Mouse (Mus musculus) heart, adult 2 months (tissue): ENCODE measurements around the gene Cdk11b. TPM values are rescaled to one million over a fixed set of nuclear protein-coding genes. Genes with fewer than 3 reads are reported as not detected.

Source experiments
- DNase-seq, 2 experiments: peaks; one replicate each; pipeline ENCODE4 v3.0.0; 2021
- H3K27ac ChIP-seq: fragments of 200-600 bp; 2 replicates; pipeline ENCODE4 v1.8.1; 2022
- H3K27me3 ChIP-seq: fragments of 200-500 bp; 2 replicates; pipeline ENCODE4 v1.6.1; 2012; ENCODE audit warnings: mild to moderate bottlenecking, low read length, inconsistent platforms, mixed read lengths; ENCODE audit not compliant: control insufficient read depth, insufficient read depth
- H3K36me3 ChIP-seq: fragments of 200-500 bp; 2 replicates; pipeline ENCODE4 v1.6.1; 2012; ENCODE audit warnings: low read length, inconsistent platforms; ENCODE audit not compliant: control insufficient read depth, insufficient read depth
- H3K4me1 ChIP-seq: fragments of 200-500 bp; 2 replicates; pipeline ENCODE4 v1.6.1; 2011; ENCODE audit warnings: low read length; ENCODE audit not compliant: control insufficient read depth, insufficient read depth
- H3K4me3 ChIP-seq: fragments of 200-600 bp; 2 replicates; pipeline ENCODE4 v1.8.1; 2022
- H3K79me2 ChIP-seq: fragments of 200-500 bp; replicated peaks from 2 replicates; pipeline ENCODE4 v1.6.1; 2012; ENCODE audit warnings: mild to moderate bottlenecking, inconsistent platforms, low read length, moderate library complexity, mixed read lengths; ENCODE audit not compliant: control insufficient read depth, insufficient read depth
- H3K9ac ChIP-seq: fragments of 200-500 bp; 2 replicates; pipeline ENCODE4 v1.6.1; 2012; ENCODE audit warnings: low read depth, mild to moderate bottlenecking, control low read depth, inconsistent platforms, low read length, mixed read lengths
- CTCF ChIP-seq: fragments of 200-600 bp; IDR thresholded peaks from 2 replicates; pipeline ENCODE4 v1.8.1; 2022; ENCODE audit warnings: antibody characterized with exemption, mild to moderate bottlenecking, moderate library complexity
- EP300 ChIP-seq: fragments of 200-500 bp; IDR thresholded peaks from 2 replicates; pipeline ENCODE4 v1.6.1; 2011; ENCODE audit warnings: low read depth, low read length, control low read depth; ENCODE audit not compliant: insufficient read depth
- POLR2A ChIP-seq: fragments of 200-500 bp; IDR thresholded peaks from 2 replicates; pipeline ENCODE4 v1.6.1; 2011; ENCODE audit warnings: mild to moderate bottlenecking, low read depth, low read length, control low read depth; ENCODE audit not compliant: insufficient read depth
- WGBS: fragments of 180-500 bp; shearing (Covaris S2); methylation state at CpG from one replicate; pipeline ENCODE4 v1.1.7; 2018; 5-methylcytosine and 5-hydroxymethylcytosine counted together
- intact Hi-C: fragments of 180-260 bp; cut with DNase I; formaldehyde crosslinking; loops from one replicate; pipeline ENCODE4 v1.15.1; 2025
- polyA plus RNA-seq: library from polyadenylated mRNA; depleted of rRNA; stranded (reverse); fragments of >200 nt; gene quantifications from 2 replicates; pipeline ENCODE4 v1.2.3, GENCODE M21; 2012
- total RNA-seq, 2 experiments: library from RNA; stranded (reverse); gene quantifications; 2 replicates each; pipeline ENCODE4 v1.2.3; 2021

The Cdk11b gene
- total and polyA plus RNA-seq, 3 experiments, result 17.4 to 30.2 (median 29.3) TPM

DNA sequence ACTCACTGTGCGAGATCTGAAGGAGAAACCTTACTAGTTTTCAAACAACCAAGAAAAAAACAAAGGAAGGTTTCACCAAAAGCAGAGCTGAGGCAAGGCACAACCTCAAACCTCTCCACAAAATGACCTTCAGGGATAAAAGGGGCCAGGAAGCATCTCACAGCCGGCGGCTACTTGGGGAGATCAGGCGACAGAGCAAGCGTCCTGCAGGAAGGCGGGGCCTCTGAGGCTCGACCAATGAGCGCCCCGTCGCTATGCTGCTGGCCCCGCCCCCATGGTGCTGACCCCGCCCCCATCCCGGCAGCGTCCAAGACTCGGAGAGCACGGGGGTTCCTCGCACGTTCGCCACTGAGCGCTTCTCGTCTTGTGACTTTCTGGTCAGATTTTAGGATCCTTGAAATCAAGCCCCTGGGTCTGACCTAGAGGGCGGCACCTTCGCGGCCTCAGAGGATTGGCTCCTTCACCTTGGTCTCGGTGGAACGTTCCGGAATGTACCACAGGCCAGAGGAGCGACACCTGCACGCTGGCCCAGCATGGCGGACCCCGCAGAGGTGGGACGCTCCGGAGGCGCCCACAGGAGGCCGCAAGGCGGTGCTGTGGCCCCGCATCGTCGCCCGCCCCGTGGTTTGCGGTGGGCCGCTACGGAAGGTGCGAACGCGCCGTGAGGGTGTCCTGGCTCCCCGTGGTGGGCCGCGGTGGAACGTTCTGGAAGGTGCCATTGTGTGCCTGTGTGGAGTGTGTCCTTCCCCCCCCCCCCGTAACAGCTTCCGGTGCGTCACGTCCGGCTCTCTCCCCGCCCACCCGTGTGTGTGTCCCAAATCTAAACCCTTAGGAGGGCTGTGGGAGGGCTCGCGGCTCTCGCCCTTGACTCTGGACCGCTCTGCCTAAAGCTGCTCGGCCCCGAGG, 23.3 kb upstream of the Cdk11b start, which contains the start of gene Slc35e2:
Gene Slc35e2 (plus strand): TSS at position 326 of the 906 bp plus-strand sequence.
- Histone ChIP-seq H3K9ac (peak within 1 kb of the TSS; percentile 94), H3K79me2 (no peaks in the 10 kb centered on the region), H3K4me3 (peak within 1 kb of the TSS; percentile 99), H3K36me3 (peaks cover 3% of the 10 kb centered on the region; the same call in 1 of the 2 replicates), H3K27ac (peak within 1 kb of the TSS; percentile 100), H3K4me1 (no peaks in the 10 kb centered on the region), H3K27me3 (no peaks in the 10 kb centered on the region)
- intact Hi-C loops, result loop anchor here (2.0 kb wide), 2 partner anchors 23 to 39 kb away; partner anchors contain the start of genes Cdk11b and Nadk
- peak; percentile 95 for DNase-seq
- under 1% methylated on average over 63 of the region's 65 CpGs for WGBS
- TF ChIP-seq POLR2A, result peak; percentile 90
- peak; percentile 68; the same call in 1 of the 2 replicates for TF ChIP-seq EP300
- TF ChIP-seq CTCF, result peak; percentile 45

GRCm38 (mm10) chr4:155601997-155602456, 22.6 kb upstream of the Cdk11b start:
- H3K27ac ChIP-seq, result peak overlapping the region; percentile 100
- no peaks in the 10 kb centered on the region for H3K27me3 ChIP-seq
- H3K4me1 ChIP-seq, result no peaks in the 10 kb centered on the region
- peak overlapping the region; percentile 94 for H3K9ac ChIP-seq
- DNase-seq, result no peak
- intact Hi-C loops, result loop anchor here (2.0 kb wide), 2 partner anchors 23 to 39 kb away; partner anchors contain the start of genes Cdk11b and Nadk
- peaks cover 3% of the 10 kb centered on the region; the same call in 1 of the 2 replicates for H3K36me3 ChIP-seq
- H3K79me2 ChIP-seq, result no peaks in the 10 kb centered on the region
- no peak for TF ChIP-seq EP300
- TF ChIP-seq CTCF, result no peak
- no peak for TF ChIP-seq POLR2A
- 2% methylated on average over 31 of the region's 31 CpGs for WGBS
- H3K4me3 ChIP-seq, result peak overlapping the region; percentile 99

DNA sequence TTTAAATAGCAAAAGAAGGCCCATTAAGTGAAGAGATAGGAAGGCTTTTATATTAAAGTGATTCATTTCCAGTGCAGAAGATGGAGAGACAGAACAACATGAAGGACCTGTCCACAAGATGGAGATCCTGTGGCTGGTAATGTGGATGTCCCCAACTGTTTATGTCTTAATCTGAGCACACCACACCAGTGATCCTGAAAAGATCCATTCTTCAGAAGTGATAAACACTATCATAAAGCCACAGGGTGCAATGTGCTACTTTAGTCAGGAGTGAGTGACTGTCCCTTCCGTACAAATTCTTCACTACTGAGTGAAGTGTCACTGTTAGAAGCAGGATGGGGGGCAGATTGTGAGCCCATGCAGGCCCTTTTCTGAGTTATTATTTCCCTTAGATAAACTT, 21.9 kb upstream of the Cdk11b start:
- Histone ChIP-seq H3K27ac (no peak overlapping the region), H3K79me2 (no peaks in the 10 kb centered on the region), H3K4me3 (no peak overlapping the region), H3K9ac (no peak overlapping the region), H3K27me3 (no peaks in the 10 kb centered on the region), H3K4me1 (no peaks in the 10 kb centered on the region), H3K36me3 (peaks cover 3% of the 10 kb centered on the region; the same call in 1 of the 2 replicates)
- no peak for DNase-seq
- TF ChIP-seq CTCF, result no peak
- no peak for TF ChIP-seq EP300
- TF ChIP-seq POLR2A, result no peak
- WGBS, result 86% methylated on average over 1 of the region's 1 CpGs
- intact Hi-C loops, result no loop called here

GRCm38 (mm10) chr4:155603801-155604200, 20.9 kb upstream of the Cdk11b start:
- intact Hi-C loops, result no loop called here
- H3K27ac ChIP-seq, result no peak overlapping the region
- WGBS, result 91% methylated on average over 6 of the region's 6 CpGs
- DNase-seq, result no peak
- H3K27me3 ChIP-seq, result no peaks in the 10 kb centered on the region
- TF ChIP-seq CTCF (no peak), POLR2A (no peak), EP300 (no peak)
- H3K4me3 ChIP-seq, result no peak overlapping the region
- no peaks in the 10 kb centered on the region for H3K4me1 ChIP-seq
- H3K36me3 ChIP-seq, result peaks cover 3% of the 10 kb centered on the region; the same call in 1 of the 2 replicates
- no peak overlapping the region for H3K9ac ChIP-seq
- H3K79me2 ChIP-seq, result no peaks in the 10 kb centered on the region

DNA sequence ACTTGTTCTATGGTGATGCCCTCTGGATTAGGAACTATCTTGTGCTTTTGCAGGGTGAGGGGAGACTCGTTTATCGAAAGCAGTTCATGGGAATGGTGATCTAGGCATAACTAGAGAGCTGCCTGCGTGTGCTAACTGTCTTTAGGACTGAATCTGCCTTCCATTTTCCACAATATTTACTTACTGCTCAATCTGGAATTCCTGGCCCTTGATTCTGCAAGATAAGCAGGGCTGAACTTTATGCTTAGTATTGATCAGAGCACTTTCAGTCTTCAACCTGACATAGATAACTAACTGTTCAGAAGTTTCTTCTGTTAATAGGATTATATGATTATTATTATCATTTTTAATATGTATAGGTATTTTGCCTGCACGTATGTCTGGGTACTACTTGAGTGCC, 19.5 kb upstream of the Cdk11b start:
- Histone ChIP-seq H3K36me3 (peaks cover 3% of the 10 kb centered on the region; the same call in 1 of the 2 replicates), H3K9ac (no peak overlapping the region)
- WGBS, result 90% methylated on average over 4 of the region's 4 CpGs

More for the DNA sequence above, 19.5 kb upstream of the Cdk11b start:
- intact Hi-C loops, result no loop called here
- H3K79me2 ChIP-seq, result no peaks in the 10 kb centered on the region
- no peak overlapping the region for H3K27ac ChIP-seq
- TF ChIP-seq POLR2A (no peak), CTCF (no peak), EP300 (no peak)
- no peak overlapping the region for H3K4me3 ChIP-seq
- no peak for DNase-seq
- H3K4me1 ChIP-seq, result no peaks in the 10 kb centered on the region
- H3K27me3 ChIP-seq, result no peaks in the 10 kb centered on the region
